Mouse (Mus musculus) gastrocnemius, postnatal 36 days (tissue): ENCODE results near the gene Dok1. TPM values are rescaled to one million over a fixed set of nuclear protein-coding genes. Genes with fewer than 3 reads are reported as not detected.

Experiments
- DNase-seq, 2 experiments: peaks; one replicate each; pipeline ENCODE4 v3.0.0; 2022
- intact Hi-C: fragments of 180-260 bp; cut with DNase I; formaldehyde crosslinking; loops from one replicate; pipeline ENCODE4 v1.15.1; 2025
- total RNA-seq, 2 experiments: library from RNA; stranded (reverse); gene quantifications; 2 replicates each; pipeline ENCODE4 v1.2.3; 2021

Dok1 gene
- total RNA-seq, 2 experiments from 2014 or later: 2.4 to 2.5 TPM

DNA sequence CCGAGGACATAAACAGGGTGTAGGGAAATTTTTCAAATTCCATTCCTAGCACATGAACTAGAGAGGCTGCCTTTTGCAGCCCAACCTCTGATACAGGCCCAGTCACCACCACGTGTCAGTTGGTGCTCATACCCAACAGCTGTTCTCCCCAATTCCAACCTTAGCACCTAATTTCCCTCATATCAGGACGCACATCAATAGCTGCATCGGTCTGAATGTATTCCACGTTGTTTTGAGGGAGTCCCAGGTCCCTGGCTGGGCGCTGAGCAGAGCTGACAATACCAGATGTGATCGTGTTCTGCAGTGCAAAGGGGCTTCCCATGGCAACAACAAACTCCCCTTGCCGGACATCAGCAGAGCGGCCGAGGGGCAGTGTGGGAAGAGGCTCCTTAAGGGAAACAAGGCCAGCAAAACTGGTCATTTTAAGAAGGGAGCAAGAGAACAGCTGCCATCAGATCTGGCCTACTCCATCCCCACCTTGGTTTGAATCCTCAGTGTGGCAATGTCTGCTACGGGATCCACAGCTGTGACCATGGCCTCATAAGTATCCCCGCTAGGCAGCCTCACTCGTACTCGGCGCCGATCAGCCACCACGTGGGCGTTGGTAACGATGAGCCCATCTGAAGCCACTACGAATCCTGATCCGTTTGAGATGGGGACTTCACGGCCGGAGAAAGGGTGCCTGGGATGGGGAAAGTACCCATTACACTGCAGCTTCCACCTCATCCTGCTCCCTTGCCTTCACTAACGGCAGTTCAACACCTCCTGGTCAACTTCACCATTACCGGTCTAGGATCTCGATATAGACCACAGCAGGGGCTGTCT lies 20.1 kb upstream of the Dok1 start:
- DNase-seq: no peak
- intact Hi-C loops: loop anchor here (5.0 kb wide), 1 partner anchor 56 kb away; no protein-coding TSS in a partner anchor

DNA sequence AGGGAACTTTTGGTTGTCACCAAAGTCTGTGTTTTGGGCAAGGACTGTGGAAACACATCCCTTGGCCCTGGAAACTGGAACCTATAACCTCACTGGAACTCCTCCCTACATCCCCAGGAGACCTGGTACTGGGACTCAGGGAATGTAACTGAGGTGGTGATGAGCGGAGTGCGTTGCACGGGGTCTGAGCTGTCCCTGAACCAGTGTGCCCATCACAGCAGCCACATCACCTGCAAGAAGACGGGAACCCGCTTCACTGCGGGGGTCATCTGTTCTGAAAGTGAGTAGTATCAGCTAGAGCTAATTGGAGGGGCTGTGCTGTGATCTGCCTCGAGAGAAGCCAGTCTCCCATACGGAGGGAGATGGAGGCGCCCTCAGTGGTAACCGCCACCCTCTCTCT lies 16.1 kb upstream of the Dok1 start:
- no peak for DNase-seq
- intact Hi-C loops: no loop called here

- intact Hi-C loops: no loop called here
Measured at GRCm38 (mm10) chr6:83044742-83045141, 11.5 kb upstream of the Dok1 start.

GRCm38 (mm10) chr6:83043993-83044392 lies 10.7 kb upstream of the Dok1 start:
- intact Hi-C loops: no loop called here
- no peak for DNase-seq

More at GRCm38 (mm10) chr6:83044742-83045141, 11.5 kb upstream of the Dok1 start:
- no peak for DNase-seq

DNA sequence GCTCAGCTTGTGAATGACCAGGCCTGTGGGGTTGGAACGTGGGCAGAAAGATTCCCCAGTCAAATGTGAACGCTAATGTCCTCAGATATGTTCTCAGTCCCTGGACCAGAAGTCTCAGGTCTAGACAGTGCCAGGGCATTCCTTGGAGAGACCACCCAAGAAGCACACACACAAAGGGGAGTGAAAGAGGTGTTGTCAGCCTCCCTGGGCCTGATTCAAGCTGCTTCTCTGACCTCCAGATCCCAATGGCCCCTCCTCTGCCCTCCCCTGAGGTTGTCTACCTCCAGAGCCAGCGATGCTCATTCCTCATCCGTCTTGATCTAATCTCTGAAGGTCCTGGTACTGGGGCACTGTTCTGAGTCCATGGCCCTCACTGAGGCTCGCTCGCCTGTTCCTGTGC lies 10.3 kb upstream of the Dok1 start:
- no peak for DNase-seq
- intact Hi-C loops: no loop called here

GRCm38 (mm10) chr6:83040601-83041000 lies 7.3 kb upstream of the Dok1 start:
- no peak for DNase-seq
- intact Hi-C loops: no loop called here

DNA sequence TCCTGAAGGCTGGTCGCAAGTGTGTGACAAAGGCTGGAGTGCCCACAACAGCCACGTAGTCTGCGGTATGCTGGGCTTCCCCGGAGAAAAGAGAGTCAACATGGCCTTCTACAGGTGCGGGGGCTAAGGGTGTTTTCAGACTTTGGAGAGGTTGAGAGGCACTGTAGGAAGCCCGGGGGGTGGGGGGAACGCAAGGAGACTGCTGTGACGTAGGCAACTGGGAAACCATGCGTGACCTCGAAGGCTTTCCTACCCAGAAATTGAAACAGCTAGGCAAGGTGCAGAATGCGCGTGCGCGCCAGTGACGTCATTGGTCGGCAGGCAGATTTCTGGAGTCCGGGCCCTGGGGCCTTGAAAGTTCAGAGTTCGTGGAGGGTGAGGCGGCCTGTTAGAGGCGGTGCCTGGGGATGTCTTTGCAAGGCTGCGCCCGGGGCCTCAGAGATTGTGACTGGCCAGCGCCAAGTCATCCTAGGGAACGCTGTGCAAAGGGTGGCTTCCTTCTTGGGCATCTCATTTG lies 5.3 kb upstream of the Dok1 start:
- intact Hi-C loops: no loop called here
- DNase-seq: peak; percentile 89 to 96

DNA sequence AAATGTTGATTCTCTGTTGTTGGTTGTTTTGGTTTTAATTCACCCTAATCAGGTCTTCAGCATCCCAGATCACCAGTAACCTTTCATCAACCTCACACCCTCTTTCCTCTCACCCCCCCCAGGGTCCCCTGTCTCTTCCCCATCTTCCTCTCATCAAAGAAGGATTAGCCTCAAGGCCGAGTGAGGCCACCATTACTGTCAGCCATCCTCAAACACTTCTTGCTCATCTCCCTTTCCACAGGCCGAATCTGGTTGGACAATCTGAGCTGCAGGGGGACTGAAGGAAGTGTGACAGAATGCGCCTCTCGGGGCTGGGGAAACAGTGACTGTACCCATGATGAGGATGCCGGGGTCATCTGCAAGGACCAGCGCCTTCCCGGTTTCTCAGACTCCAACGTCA lies 3.9 kb upstream of the Dok1 start:
- DNase-seq: no peak

DNA sequence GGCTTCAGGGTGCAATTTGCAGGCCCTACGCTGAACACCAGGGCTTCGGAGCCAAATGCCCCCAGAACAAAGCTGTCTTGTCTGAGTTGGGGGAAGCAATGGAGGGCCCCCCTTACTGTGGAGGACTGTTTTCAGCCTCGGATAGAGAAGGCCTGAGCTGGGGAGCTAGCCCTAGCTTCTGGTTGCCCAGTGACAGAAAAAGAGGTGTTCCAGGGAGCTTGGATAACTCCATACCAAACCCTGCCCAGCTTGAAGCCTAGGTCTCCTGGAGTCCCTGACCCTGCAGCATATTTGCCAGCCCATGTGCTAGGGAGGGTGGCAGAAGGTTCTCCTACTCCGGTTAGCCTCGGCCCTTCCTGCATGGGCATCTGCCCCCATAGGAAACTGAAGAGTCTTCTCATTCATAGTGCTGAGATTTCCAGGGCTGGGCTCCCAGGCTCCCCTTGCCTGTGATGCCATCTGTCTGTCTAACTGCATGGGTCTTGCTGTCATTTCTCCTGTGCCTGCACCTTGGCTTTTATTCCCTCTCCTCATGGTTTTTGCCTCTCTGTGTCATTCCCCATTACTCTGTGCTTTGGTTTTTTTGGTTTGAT lies 1.3 kb upstream of the Dok1 start:
- intact Hi-C loops: no loop called here

More for the DNA sequence above, 3.9 kb upstream of the Dok1 start:
- intact Hi-C loops: no loop called here

DNA sequence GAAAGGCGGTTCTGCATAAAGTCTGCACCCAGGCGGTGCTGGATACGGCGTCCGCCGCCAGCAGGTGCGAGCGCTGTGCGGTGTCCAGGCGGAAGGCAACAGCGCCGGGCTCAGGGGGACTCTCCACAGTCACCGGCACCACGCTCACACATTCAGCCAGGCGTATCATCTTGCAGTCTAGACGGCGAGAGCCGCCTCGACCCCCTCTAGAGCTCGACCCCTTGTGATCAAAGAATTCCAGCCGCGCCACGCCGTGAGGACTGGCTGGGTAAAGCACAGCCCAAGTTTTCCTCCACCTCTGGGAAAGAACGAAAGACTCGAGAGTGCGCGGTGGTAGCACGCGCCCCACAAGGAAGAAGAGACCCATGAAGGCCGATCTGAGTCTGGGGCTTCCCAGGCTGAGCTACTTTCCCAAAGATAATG lies 491 bp downstream of the Dok1 start:
- DNase-seq: peak in 1 of 2 experiments; percentile 48
- intact Hi-C loops: no loop called here

More for the DNA sequence above, 1.3 kb upstream of the Dok1 start:
- DNase-seq: no peak

- no peak for DNase-seq
- intact Hi-C loops: no loop called here
Measured at GRCm38 (mm10) chr6:83031921-83032590, 1.2 kb downstream of the Dok1 start.

- DNase-seq: no peak
- intact Hi-C loops: no loop called here
Measured at GRCm38 (mm10) chr6:83031111-83031510, 2.2 kb downstream of the Dok1 start.

DNA sequence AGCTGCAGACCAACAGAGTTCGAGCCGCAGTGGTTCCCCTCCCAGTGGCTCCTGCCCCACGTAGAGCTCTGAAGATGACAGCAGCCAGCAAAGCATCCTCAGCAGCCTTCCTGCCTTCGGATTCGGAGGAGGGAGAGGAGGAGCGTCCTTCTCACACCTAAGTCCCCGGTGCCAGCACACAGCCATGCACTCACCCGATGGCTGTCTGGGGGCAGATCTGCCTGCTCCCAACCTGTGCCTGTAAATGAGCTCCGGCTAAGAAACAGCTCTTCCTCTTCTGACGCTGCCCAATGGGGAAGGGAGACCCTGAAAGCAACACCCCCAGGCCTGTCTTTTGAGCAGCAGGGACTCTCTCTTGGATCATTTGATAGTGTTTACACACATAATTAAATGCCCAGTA lies 3.5 kb downstream of the Dok1 start:
- no peak for DNase-seq
- intact Hi-C loops: no loop called here

GRCm38 (mm10) chr6:83027706-83028105 lies 5.6 kb downstream of the Dok1 start:
- intact Hi-C loops: no loop called here
- DNase-seq: no peak

- DNase-seq: no peak
- intact Hi-C loops: no loop called here
Measured at GRCm38 (mm10) chr6:83027293-83027692, 6.0 kb downstream of the Dok1 start.

GRCm38 (mm10) chr6:83025221-83025620 lies 8.1 kb downstream of the Dok1 start:
- intact Hi-C loops: no loop called here
- no peak for DNase-seq

DNA sequence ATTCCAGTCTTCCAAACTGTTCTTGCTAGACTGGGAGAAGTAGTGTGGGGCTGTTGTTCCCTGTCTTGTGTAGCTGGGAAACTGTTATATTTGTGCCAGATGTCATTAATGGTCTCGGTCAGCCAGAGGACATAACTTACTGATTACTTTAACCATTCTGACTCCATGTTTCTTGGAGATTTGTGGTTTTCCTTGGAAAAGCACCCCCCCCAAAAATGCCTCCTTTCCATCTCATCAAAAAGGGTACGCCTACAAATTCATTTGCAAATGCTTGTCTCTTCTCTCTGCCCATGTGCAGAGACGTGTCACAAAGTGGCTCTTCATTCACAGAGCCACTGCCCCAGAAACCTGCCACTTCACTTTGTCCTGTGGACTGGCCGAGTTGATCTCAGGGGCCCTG lies 8.8 kb downstream of the Dok1 start:
- intact Hi-C loops: no loop called here
- DNase-seq: no peak

GRCm38 (mm10) chr6:83023786-83024185 lies 9.5 kb downstream of the Dok1 start:
- intact Hi-C loops: no loop called here
- no peak for DNase-seq

DNA sequence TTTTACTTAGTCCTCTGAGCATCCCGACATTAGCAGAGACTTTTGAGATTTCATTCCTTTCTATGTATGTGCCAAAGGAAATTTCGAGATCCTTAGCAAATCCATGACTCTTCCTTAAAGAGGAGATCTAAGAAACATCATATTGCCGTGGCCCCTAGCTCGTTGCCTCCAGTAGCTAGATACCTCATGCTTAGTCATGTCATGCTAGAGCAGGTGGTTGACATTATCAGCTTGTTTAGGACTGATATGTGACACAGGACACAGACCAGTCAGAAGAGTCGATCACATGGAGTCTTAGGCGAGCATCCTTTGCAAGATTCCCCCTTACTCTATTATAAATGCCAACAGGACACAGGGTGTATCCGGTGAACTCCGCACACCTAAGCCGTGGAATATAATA lies 10.3 kb downstream of the Dok1 start:
- intact Hi-C loops: no loop called here

GRCm38 (mm10) chr6:83020836-83021593 lies 12.3 kb downstream of the Dok1 start:
- intact Hi-C loops: no loop called here

More for the DNA sequence above, 10.3 kb downstream of the Dok1 start:
- no peak for DNase-seq

More at GRCm38 (mm10) chr6:83020836-83021593, 12.3 kb downstream of the Dok1 start:
- DNase-seq: no peak
